Mouse (Mus musculus): ENCODE measurements around the gene Gm14391. TPM values are rescaled to one million over a fixed set of nuclear protein-coding genes. Genes with fewer than 3 reads are reported as not detected.
"Not testable (repeated sequence)": the region's sequence is repeated elsewhere in the genome, so short reads cannot be mapped to it uniquely, and the experiment has no call there.

The Gm14391 gene
- 100 to 1,000 TPM in 1 of 2 experiments, 10 to 100 TPM in 1; 98.1 to 110 TPM for total RNA-seq (2021)
- long read RNA-seq, experiment 1, transcript Gm14391-202 (4 exons, 965 nt), result major isoform, 36 of 49 reads
- long read RNA-seq, experiment 1, partial matches to known transcripts, result 5 of 49 reads
- long read RNA-seq, experiment 1, other reads (novel, unspliced or antisense), result 6 of 49 reads
- long read RNA-seq, experiment 2, transcript Gm14391-202 (4 exons, 965 nt), result major isoform, 73 of 86 reads
- long read RNA-seq, experiment 2, partial matches to known transcripts, result 1 of 86 reads
- long read RNA-seq, experiment 2, other reads (novel, unspliced or antisense), result 9 of 86 reads

DNA sequence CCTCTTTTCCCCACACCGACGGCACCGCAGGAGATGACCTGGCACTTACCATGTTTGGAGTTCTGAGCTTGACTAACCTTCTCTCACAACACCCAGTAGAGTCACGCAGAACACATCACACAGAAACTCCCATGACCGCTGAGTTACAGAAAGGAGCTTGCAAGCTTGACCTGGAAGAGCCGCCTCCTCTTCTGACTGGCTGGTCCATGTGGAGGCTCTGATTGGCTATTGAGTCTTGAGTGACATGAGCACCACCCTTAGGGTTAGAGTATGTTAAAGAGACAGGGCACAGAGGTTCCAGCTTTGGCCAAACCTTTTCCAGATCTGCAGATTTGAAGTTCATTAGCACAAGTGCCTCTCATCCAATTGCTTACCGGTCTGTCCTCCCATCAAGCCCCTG, at the start of gene Gm14391:
Gene Gm14391, minus strand, starts transcription at position 186 of the 400 bp plus-strand sequence.
- not testable (repeated sequence) for DNase-seq (ENCODE audit: low spot score in 2 of 2)

DNA sequence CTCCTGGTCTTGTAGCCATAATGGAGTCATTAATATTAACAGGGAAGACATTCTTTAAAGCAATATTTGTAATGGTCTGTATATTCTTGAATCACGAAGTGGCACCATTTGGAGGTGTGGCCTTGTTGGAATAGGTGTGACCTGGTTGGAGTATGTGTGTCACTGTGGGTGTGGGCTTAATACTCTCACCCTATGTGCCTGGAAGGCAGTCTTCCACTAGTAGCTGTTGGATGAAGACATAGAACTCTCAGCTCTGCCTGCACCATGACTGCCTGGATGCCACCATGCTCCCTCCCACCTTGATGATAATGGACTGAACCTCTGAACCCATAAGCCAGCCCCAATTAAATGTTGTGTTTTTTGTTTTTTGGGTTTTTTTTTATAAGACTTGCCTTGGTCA, 27.7 kb downstream of the Gm14391 start:
- not testable (repeated sequence) for DNase-seq (ENCODE audit: low spot score in 2 of 2)

DNA sequence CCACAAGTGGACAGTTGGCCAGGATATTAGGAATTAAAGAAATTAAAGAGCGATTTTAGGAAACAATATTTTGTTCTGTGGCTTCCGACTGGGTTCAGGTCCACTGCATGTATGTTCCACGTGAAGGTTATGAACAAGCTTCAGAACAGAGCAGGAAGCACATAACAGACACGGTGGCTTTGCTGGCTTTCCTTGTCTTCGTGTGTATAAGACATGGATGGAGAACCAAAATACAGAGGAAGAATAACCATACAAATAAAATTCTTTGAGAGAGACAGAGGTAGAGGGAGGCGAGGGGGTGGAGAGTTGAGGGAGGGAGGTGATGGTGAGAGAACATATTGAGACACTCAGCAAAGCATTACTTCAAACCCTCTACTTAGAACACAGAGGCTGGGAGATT, 30.4 kb downstream of the Gm14391 start:
- DNase-seq (ENCODE audit: low spot score in 2 of 2), result no peak

DNA sequence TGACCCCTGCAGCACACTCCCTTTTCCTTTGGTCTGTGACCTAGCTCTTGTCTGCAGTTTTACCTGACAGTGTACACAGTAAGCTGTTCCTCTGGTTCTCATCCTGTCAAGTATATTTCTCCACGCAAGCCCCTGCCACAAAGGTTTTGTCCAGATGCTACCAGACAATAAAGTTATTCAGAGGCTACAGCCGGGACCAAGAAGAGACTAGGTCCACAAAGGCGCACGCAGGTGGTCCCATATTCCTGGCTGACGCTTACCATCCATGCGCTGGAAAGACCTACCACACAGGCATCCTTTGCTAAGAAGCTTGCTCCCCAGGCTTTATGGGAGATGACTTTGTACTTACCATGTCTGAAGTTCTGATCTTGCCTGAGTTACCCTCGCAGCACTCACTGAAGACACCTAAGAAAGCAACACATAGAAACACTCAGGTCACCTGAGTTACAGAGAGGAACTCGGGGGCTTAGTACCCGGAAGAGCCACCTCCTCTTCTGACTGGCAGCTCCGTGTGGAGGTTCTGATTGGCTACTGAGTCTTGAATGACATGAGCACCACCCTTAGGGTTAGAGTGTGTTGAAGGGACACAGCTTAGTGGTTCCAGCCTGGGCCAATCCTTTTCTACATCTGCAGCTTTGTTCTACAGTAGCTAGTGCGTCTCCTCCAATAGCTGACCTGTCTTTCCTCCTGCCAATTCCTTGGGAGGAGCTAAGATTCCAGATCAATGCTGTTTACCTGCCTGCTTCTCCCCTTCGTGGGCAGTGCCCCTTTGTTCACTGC, 31.1 kb downstream of the Gm14391 start, which contains the start of gene Gm14443:
Gene Gm14443, minus strand, starts transcription at position 471 of the 780 bp plus-strand sequence.
- not testable (repeated sequence) for DNase-seq (ENCODE audit: low spot score in 2 of 2)

DNA sequence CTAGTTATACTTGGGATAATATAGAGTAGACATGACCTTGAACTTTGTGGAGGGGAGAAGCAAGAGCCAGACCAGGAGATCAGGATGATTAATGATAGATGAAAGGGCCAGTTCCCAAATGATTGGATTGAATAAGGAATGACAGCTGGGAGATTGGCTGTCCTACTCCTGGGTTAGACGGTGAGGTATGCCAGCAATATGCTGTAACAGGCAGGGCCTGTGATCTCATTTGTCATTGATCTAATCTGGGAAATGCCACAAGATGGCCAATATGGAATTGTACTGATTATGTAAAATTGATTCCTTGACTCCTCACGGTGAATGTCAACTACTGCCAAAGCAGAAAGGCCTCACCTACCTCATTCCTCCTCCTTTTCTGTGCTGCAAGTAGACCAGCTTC, 32.7 kb downstream of the Gm14391 start:
- DNase-seq (ENCODE audit: low spot score in 2 of 2), result not testable (repeated sequence)

DNA sequence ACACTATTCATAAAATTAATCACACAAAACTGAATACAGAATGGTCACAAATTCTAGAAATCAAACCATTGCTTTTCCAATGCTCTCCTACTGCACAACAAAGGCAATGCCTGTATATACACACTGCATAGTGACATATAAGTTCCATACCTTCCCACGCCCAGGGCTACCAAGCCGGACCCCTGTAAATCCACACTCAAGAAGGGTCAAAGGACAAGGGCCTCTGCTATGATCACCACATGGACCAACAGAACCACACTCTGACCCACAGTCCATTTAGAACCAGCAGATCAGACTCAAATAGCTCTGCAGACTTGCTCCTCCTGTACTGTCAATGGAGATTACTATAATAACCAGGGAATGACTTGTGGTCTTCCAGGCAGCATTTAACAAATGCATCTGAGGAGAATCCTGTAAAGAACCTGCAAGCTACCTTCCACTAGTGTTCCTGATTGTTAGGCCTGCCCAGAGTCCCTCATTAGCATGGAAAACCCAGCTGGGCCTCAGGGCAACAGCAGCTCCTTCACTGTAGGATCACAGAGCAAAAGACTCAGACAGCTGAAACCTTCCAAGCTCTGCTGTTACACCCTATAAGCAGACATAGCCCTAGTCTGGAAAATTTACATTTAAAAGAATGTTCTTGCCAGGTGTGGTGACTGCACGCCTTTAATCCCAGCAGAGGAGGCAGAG, 33.7 kb downstream of the Gm14391 start:
- DNase-seq (ENCODE audit: low spot score in 2 of 2), result not testable (repeated sequence)

DNA sequence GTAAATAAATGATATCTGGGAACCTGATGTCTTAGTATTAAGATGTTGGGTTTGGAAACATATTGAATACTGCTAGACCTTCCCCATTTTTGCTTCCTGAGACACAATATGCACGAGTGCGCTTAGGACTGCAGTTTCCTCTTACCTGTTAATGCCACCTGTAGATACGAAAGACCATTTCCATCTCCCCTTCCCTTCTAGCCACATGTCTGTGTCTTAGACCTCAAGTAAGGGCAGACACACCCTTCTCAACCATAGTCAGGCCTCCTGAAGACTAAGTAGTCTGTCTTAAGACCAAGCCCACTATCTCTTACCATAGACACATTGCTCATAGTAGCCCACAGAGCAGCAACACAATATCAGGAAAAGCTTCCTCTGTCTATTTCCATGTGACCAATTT, 34.6 kb downstream of the Gm14391 start:
- DNase-seq (ENCODE audit: low spot score in 2 of 2), result no peak

DNA sequence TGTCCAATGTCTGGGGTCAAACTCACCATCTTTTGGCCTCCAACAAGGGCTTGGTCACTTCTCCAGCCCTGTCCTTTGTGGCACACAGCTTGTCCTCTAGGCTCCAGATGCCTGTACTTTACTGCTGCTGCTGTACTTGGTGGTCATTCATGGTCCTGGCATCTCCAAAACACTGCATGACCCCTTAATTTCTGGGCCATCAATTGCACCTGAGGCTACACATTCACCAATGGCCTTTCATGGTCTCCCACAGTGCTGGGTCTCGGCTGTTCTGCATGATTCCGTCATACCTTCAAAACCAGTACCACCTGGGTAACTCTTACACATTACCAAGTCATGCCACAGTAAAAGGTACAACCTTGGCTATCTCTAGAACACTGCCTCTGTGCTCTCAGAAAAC, 39.8 kb downstream of the Gm14391 start:
- not testable (repeated sequence) for DNase-seq (ENCODE audit: low spot score in 2 of 2)

DNA sequence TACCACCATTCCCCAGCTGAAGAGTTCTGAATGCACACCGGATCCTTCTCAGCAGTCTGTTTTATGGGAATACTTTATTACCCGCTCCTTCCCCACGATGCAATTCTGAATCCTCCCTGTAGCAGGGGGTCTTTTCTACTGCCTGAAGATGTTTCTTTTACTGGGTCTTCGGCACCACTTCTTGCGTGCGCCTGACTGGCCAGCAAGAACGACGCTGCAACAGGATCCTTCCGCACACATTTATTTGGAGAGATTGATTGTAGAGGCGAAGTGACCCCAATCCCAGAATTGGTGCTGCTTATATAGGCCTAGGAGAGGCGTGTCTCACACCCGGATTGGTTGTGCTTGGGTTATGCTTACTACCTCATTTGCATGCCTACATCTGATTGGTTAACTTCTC, 41.6 kb downstream of the Gm14391 start:
- not testable (repeated sequence) for DNase-seq (ENCODE audit: low spot score in 2 of 2)

DNA sequence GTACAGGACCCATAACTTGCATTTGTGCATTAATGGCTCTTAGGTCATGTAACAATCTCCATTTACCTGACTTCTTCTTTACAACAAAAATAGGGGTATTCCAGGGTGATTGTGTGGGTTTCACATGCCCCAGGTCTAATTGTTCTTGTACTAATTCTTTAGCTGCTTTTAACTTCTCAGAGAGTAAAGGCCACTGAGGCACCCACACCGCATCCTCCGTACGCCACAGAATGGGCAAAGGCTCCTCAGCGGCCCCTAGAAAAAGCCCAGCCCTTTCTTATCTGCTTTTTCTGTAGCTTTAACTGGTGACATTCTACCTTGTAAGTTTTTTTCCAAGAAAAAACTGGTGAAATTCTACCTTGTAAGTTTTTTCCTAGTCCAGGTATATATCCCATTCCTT, 45.3 kb downstream of the Gm14391 start:
- not testable (repeated sequence) for DNase-seq (ENCODE audit: low spot score in 2 of 2)

DNA sequence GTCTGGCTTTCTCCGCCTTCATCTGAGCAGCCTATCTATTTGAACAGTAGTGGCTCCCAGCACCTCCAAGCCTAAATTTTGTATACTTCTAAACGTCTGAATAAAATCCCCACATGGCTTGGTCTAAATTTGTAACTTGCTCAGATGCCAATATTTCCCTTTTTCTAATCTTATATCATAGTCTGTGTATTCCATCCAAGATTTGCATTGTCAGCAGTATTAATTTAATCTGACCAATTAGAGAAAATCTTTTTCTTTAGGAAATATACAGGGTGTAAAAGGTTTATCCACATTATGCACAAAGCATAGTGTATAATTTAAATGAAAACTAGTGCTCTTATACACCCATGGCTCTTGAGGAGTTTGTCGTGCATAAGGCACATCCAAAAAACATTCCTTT, 48.1 kb downstream of the Gm14391 start:
- no peak for DNase-seq (ENCODE audit: low spot score in 2 of 2)

DNA sequence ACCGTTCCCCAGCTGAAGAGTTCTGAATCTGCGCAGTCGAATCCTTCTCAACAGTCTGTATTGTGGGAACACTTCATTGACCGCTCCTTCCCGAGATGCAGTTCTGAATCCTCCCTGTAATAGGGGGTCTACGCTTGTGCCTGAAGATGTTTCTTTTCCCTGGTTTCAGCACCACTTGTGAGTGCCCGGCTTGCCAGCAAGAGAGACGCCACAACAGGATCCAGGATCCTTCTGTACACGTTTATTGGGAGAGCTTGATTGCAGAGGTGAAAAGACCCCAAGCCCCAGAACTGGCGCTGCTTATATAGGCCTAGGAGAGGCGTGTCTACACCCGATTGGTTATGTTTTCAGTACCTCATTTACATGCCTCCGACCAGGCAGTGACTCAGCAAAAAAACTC, 50.0 kb downstream of the Gm14391 start:
- no peak for DNase-seq (ENCODE audit: low spot score in 2 of 2)

DNA sequence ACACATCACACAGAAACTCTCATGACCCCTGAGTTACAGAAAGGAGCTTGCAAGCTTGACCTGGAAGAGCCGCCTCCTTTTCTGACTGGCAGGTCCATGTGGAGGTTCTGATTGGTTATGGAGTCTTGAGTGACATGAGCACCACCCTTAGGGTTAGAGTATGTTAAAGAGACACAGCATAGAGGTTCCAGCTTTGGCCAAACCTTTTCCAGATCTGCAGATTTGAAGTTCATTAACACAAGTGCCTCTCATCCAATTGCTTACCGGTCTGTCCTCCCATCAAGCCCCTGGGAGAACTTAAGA, 64.8 kb downstream of the Gm14391 start, which contains the start of gene Gm14399:
Gene Gm14399, minus strand, starts transcription at position 20 of the 303 bp plus-strand sequence.
- DNase-seq (ENCODE audit: low spot score in 2 of 2), result not testable (repeated sequence)

DNA sequence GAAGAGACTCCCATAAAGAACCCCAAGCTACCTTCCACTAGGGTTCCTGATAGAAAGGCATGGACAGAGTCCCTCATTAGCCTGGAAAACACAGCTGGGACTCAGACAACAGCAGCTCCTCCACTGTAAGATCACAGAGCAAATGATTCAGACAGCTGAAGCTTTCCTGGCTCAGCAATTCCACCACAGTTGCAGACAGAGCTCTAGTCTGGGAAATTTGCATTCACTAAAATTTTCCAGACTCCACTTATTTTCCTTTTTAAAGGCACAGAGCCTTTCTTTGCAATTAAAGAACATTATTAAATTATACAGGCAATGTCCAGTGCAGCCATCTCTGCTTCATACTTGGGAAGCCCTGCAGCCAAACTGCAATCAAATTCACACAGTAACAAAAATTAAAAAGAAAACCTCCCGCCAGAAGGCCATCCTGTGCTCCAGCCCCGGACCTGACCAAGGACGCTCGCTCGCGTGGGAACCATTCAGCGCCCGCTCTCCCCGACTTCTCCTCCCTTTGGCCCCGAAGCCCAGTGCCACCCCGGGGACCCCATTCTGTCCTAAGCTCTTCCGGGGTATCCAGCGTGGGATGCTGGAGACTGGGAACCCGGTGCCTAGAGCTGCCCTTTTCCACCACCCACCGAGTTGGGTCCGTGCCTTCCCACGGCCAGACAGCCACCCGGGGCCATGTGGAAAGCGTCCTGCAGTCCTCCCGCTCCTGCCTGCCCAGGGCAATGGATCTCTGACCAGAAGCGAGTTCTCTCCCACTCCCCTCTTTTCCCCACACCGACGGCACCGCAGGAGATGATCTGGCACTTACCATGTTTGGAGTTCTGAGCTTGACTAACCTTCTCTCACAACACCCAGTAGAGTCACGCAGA, 65.4 kb downstream of the Gm14391 start:
- DNase-seq (ENCODE audit: low spot score in 2 of 2), result peak; percentile 19 to 28

Other genes starting within 250 kb of the Gm14391 start
- 1 to 10 TPM; 1.3 to 2.1 TPM for gene Gm14444, start 196.7 kb downstream of the Gm14391 start, total RNA-seq (2021)
- gene Gm14393, start 139.1 kb downstream of the Gm14391 start, total RNA-seq (2021), result 1 to 10 TPM in 1 of 2 experiments, not detected in 1; 1.7 TPM
- gene Gm14399, start 64.9 kb downstream of the Gm14391 start, total RNA-seq (2021), result 10 to 100 TPM; 18.7 to 20.4 TPM
- 1 to 10 TPM; 3.7 to 3.8 TPM for gene Gm14443, start 31.0 kb downstream of the Gm14391 start, total RNA-seq (2021)
- 1 to 10 TPM; 5.2 to 6.1 TPM for gene Gm14440, start 68.2 kb upstream of the Gm14391 start, total RNA-seq (2021)
- gene Gm4631, start 131.3 kb upstream of the Gm14391 start, total RNA-seq (2021), result 10 to 100 TPM; 55.1 to 56.4 TPM
- gene Zfp968, start 165.5 kb upstream of the Gm14391 start, total RNA-seq (2021), result 1 to 10 TPM; 4.6 to 7.4 TPM
- gene Gm4724, start 228.9 kb upstream of the Gm14391 start, total RNA-seq (2021), result 10 to 100 TPM in 1 of 2 experiments, 1 to 10 TPM in 1; 9.8 to 14.0 TPM